Mouse (Mus musculus) layer of hippocampus, postnatal 25 days (tissue): ENCODE results near the gene 1810043G02Rik. TPM values are rescaled to one million over a fixed set of nuclear protein-coding genes. Genes with fewer than 3 reads are reported as not detected.
"Not testable (repeated sequence)": the region's sequence is repeated elsewhere in the genome, so short reads cannot be mapped to it uniquely, and the experiment has no call there.

Experiments
- DNase-seq, 2 experiments: peaks; one replicate each; pipeline ENCODE4 v3.0.0; 2022; ENCODE audit warnings: mixed read lengths in 2 of 2, low spot score in 1 of 2; ENCODE audit errors: extremely low spot score in 1 of 2
- total RNA-seq, 2 experiments: library from RNA; stranded (reverse); gene quantifications; 2 replicates each; pipeline ENCODE4 v1.2.3; 2021

The 1810043G02Rik gene
- total RNA-seq, 2 experiments from 2014 or later: 31.3 to 39.8 TPM

DNA sequence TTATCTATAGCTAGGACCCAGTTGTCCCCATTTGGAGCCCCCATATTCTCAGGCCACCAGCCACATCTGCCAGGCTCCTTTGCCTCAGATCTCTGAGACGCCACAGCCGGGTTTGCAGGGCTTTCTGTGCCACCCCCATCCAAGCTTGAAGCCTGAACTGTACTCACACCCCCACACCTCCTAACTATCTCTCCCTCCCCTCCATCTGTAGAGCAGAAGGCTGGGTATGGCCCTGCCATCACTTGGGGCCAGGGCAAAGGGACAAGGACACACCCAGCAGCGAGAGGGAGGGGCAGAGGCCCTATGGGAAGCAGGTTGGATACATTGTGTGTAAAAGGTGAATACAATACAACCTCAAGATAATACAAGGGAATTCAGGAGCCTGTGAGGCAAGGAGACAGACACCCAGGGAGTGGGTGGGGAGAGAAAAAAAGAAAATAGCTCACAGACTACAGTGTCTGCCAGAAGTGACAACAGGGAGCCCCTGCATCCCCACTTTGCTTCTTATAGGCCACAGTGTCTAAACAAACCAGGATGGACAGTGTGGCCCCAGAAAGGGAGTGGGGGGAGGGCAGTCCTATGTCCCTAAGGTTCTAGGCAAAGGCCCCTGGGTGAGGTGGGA lies 26.3 kb downstream of the 1810043G02Rik start:
- no peak for DNase-seq

DNA sequence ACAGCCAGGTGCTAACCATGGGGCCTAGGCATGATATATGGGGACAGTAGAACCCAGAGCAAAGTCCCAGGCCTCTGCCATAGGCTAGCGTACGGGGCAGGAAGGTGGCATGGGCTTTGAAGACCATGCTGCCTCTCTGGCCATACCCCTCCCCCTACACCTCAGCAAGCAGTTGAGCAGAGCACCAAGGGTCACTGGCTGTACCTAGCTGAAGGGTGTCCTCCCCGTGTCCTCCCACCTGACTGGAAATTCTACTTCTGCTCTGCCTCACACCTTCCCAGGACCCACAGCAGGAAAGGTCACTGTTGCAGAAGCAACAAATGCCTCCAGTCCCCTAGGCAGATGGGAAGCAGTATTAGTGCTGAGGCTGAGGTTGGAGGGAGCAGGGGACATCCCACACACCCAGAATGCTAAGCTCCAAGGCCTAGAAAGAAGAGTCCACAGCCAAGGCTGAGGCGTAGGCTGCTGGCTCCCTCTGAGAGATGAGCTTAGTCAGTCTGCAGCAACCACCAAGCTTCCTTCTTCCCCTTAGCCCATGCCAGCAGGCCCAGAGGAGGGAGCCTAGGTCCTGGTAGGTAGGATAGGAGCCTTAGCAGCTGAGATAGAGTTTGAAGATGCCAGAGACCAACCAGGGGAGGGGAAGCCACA lies 27.6 kb downstream of the 1810043G02Rik start:
- no peak for DNase-seq

DNA sequence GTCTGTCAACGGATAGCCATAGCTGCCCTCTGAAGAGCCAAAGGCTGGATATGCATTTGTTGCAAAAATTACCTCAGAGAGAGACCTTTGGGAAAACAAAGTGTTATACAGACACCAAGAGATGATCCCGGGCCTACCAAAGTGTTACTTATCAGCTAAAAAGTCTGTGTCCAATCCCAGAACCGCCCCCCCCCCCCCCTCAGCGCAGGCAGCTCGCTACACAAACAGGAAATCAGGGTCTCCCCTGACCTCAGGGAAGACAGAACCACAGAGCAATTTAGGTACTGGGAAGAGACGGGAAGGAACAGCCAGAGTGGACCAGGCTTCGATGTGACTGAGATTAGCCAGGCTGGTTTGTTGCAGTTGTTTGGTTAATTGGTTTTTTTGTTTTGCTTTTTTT lies 28.9 kb downstream of the 1810043G02Rik start:
- no peak for DNase-seq

DNA sequence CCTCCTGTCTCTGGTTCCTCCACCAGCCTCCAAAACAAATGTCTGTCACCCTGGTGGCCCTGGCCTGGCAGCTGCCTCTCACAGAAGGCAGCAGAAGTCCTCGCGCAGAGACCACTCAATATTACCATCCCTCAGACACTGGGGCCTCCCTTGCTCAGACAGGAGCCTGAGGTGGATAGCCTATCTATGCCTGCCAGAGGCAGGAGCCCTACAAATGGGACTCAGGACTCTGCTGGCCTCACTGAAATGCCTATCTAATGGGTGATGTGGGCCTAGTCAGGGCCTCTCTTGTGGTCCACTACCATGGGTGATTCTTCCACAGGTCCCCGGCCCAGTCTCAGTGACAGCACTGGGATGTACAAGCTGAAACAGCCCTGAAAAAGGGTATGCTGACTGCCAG lies 29.8 kb downstream of the 1810043G02Rik start:
- no peak for DNase-seq

DNA sequence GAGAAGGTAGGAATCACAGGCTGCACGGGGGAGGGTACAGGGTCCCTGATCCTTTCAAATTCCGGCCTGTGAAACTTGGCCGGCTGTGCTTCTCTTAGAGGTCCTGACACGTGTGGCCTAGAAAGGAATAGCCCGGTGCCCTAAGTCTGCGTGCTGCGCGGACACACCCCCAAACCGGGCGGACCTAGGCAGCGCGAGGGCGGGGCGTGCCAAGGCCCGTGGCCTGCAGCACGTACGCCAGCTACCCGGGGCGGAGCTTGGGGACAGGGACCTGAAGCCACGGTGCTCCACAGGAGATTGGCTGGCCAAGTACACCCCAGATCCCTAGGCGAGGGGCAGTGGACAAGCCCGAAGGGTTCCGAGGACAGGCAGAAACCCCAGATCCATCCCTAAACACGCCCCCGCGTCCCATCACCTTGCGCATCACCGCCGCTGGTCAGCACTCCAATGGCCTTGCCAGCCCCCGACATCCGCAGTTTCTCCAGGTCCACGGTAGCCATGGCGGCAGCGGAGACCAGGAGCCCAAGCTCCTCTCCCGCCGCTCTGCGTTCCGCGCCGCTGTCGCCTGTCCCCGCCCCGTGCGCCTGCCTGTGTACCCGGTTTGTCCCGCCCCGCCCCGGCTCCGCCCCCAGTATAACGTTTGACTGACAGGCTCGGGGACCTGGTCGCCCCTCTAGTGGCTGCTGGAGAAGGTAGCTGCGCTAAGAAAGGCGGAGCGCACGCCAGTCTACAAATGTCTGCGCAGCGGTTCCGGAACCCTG lies 31.0 kb downstream of the 1810043G02Rik start:
- DNase-seq: peak; percentile 83 to 87

DNA sequence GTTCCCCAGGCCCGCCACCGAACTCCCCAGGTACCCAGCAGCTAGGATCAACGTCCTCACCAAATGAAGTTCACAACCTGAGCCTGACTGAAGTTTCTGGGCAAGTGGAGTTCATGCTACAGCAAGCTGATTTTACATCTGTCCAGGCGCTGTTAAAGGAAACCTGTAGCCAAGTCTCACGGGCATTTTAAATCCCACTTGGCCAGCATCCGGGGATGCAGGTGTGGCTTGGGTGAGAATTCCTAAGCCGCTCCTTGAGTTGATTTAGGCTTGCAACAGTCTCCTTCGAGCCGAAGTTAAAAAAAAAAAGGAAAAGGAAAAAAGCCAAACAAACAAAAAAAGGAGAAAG lies 31.6 kb downstream of the 1810043G02Rik start, which contains the start of gene Pfkl:
Gene Pfkl, minus strand, starts transcription at position 139 of the 349 bp plus-strand sequence.
- no peak for DNase-seq

DNA sequence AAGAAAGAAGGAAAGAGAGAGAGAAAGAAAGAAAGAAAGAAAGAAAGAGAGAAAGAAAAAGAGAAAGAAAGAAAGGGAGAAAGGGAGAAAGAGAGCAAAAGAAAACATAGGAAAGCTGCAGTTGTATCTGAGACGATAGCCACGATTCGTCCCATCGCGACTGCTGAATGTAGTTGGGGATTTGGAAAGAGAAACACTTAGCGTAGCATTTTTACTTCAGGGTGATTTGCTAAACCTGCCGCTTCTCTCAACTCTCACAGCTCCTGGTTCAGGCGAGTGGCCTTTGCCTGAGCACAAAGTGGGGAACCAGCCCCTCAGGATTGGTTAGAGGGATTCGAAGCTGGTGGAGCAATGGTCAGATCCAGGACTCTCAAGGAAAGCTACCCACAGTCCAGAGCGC lies 32.0 kb downstream of the 1810043G02Rik start:
- no peak for DNase-seq

DNA sequence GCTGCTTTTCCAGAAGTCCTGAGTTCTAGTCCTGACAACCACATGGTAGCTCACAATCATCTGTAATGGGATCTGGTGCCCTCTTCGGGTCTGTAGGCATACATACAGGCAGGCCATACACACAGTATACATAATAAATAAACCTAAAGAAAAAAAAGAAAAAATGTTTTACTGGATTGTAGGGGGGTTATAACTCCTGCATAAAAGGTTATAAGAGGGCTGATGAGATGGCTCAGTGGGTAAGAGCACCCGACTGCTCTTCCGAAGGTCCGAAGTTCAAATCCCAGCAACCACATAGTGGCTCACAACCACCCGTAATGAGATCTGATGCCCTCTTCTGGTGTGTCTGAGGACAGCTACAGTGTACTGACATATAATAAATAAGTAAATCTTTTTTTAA lies 32.8 kb downstream of the 1810043G02Rik start:
- DNase-seq: not testable (repeated sequence)

DNA sequence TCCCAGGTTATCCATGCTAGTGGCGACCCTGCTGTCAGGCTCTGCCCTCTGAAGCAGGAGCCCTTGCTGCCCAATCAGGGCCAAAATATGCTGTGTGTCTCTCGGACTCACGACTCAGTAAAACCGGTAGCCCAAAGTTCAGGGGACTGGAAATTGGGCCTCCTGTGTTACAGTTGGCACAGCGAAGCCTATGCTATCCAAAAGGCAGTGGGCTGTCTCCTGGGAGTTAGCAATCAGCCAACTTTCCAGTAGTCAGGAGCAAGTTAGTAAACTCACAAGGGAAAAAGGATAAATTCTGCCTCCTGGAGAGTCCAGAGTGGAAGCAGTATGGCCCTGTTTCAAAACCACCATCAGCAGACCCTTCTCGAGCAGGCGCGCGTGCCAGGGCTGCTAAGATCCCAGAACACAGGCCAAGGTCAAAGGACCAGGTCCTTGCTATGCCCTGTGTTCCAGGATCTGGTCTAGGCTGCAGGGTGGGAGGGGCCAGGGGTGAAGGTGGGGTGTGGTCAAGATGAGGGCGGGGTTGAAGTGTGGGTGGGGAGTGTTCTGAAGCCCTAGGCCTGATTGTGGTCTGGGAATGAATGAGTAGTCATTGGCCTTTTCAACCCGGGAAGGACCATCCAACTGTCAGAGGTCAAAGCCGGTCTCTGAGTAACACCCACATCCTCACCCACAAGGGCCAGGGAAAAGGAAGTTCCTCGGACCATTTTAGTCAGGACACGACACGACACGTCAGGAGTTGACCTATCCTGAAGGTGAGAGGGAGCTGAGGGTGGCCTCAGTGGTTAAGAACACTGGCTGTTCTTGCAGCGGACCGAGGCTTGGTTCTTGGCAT lies 34.6 kb downstream of the 1810043G02Rik start:
- no peak for DNase-seq

DNA sequence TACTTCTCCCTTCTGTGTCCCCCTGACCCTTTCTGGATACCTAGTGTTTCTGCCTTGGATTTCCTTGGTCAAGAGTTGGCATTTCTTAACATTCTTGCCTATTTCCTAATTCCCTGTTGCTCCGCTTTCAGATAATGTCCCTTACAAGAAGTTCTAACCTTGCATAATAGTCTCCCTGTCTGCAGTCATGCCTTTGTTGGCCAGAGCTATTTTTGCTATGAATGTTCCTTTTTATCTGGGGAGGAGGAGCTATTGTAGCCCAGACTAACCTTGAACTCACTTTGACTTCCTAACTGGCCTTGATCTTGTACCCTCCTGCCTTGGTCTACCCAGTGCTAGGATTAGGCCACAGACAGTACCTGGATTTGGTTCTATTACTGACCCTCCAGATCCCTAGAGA lies 37.2 kb downstream of the 1810043G02Rik start:
- no peak for DNase-seq

DNA sequence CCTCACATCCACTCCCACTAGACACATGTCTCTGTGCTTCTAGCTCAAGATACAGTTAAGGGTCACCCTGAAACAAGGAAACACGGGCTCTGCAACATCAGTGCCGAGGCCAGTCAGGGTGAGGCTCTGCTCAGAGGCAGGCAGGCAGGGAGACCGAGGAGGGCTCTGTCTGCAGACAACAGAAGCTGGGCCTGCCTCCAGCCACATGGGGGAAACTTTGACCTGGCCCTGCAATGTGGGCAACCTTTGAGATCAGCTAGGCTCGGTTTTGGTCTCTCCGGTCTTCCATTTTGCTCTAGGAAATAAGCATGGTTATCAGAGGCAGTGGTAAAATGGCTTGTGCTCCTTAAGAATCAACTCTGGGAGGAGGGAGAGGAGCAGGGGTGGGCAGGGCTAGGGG lies 38.0 kb downstream of the 1810043G02Rik start:
- DNase-seq: no peak

DNA sequence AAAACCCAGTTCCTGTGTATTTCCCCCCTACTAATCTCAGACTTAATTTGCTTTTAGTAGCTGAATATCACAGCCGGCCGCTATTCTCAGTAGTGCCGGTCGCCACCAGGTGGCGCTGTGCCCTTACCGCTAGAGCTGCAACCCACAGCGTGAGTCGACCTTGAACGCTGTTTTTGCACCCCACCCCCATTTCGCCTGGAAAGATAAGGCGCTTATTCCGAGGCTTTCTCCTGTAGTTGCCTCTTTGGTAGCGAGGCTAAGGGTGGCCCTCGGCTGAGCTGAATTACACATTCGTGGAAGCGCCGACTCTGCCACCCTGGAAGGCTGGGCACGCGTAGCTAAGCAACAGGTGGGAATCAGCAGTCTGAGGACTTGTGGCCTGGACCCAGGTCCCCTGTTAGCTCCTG lies 40.5 kb downstream of the 1810043G02Rik start:
- DNase-seq: peak; percentile 79 to 90

DNA sequence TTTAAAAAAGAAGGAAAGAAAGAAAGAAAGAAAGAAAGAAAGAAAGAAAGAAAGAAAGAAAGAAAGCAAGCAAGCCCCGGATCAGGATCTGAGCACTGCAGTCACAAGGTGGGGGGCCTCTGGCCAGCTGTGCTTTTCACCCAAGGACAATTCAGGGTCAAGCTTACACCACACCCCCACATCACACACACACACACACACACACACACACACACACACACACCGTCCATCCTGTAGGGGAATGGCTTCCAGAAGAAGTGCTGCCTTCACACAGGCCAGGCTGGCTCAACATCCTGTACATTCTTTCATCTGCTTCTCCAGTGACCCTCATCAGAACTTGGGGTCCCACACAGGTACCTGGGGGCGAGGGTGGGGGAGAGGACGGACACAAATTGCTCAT lies 41.0 kb downstream of the 1810043G02Rik start:
- DNase-seq: no peak

DNA sequence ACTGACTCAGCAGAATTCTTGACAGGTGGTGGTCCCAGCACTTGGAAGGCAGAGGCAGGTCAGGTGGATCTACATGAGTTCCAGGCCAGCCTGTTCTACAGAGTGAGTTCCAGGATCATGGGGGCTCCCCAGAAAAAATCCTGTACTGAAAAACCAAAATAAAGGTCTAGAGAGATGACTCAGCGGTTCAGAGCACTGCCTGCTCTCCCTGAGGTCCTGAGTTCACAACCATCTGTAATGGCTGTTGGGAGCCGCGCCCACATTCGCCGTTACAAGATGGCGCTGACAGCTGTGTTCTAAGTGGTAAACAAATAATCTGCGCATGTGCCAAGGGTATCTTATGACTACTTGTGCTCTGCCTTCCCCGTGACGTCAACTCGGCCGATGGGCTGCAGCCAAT lies 41.7 kb downstream of the 1810043G02Rik start:
- not testable (repeated sequence) for DNase-seq

DNA sequence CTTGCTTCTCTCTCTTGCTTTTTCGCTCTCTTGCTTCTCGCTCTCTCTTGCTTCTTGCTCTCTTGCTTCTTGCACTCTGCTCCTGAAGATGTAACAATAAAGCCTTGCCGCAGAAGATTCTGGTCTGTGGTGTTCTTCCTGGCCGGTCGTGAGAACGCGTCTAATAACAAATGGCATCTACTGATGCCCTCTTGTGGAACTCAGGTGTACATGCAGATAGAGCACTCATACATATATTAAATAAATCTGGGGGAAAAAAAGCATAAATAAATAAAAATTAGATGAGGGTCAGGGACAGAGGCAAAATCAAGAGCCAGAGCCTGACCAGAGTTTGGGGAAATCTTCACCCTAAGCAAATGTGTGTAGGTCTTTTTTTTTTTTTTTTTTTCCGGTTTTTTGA lies 47.1 kb downstream of the 1810043G02Rik start:
- DNase-seq: not testable (repeated sequence)

DNA sequence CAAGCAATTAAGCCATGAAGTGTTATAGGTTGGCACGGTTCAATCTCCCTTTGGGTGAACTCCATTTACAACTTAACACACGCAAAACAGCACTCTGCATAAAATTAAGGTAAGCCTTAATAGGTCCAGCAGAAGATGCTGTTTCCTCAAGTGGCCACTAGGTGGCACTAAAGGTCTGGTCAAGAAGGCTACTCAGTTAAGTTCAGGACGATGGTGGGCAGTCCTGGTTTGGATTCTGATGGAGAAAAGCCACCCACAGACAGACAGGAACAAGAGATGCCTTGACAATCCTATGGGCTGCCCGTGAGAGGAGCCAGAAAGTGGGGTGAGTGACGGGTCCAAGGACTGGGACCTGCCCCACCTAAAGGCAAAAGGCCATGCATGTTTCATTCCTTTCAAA lies 49.8 kb downstream of the 1810043G02Rik start:
- DNase-seq: peak; percentile 55 to 82

DNA sequence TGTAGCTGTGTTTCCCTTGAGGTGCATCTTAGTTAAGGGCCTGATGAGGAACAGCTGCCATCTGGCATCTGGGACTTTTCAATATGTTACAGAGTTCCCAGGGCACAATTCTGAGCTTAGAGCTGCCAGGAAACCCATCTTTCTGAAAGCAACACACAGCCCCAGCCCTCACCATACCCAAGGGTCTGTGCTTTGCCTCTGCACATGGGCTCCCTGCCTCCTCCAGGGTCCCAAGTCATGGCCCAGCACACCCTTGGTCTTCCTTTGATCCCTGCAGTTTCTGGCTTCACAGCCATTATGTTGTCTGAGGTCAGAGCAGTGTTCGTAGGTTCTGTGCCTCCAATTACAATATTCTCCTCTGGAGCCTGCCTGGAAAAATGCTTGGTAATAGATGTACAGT lies 50.8 kb downstream of the 1810043G02Rik start:
- DNase-seq: no peak

DNA sequence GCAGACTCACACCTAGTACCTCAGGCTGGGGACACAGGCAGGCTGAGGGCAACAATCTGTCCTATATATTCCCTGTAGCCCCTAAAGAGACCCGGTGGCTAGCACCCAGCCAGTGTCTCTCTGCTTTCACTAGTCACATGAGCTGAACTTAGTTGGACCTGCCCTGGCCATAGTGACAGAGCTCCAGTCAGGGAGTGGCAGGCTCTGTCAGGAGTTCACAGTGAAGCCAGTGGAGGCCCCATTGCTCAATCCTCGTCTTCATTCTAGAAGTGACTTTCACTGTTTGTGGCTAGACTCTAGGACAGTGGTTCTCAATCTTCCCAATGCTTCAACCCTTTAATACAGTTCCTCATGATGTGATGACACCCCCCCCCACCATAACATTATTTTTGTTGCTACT lies 53.7 kb downstream of the 1810043G02Rik start:
- DNase-seq: no peak
